Mouse (Mus musculus): ENCODE data around the gene Gba2. TPM values are rescaled to one million over a fixed set of nuclear protein-coding genes. Genes with fewer than 3 reads are reported as not detected.
"Not testable (repeated sequence)": the region's sequence is repeated elsewhere in the genome, so short reads cannot be mapped to it uniquely, and the experiment has no call there.

The Gba2 gene
- polyA plus RNA-seq (2017; shearing (Covaris generic)), result 10 to 100 TPM; 12.8 to 14.6 (median 14.2) TPM

- peak; percentile 90 for ATAC-seq
Measured at GRCm38 (mm10) chr4:43578376-43579204, at the start of gene Gba2, which contains the start of gene Rgp1. Gene Gba2, minus strand, starts transcription at chr4:43578873. Gene Rgp1, plus strand, starts transcription at chr4:43578715.

- no peak for ATAC-seq
Measured at GRCm38 (mm10) chr4:43620146-43620778, 41.6 kb upstream of the Gba2 start.

- no peak for ATAC-seq
Measured at GRCm38 (mm10) chr4:43613060-43613730, 34.5 kb upstream of the Gba2 start.

- no peak for ATAC-seq
Measured at GRCm38 (mm10) chr4:43612534-43612933, 33.9 kb upstream of the Gba2 start.

- no peak for ATAC-seq
Measured at GRCm38 (mm10) chr4:43604751-43605685, 26.3 kb upstream of the Gba2 start.

GRCm38 (mm10) chr4:43604099-43604498 lies 25.4 kb upstream of the Gba2 start:
- no peak for ATAC-seq

GRCm38 (mm10) chr4:43600195-43600934 lies 21.7 kb upstream of the Gba2 start:
- no peak for ATAC-seq

GRCm38 (mm10) chr4:43598650-43599380 lies 20.1 kb upstream of the Gba2 start:
- ATAC-seq, result no peak

GRCm38 (mm10) chr4:43598200-43598599 lies 19.5 kb upstream of the Gba2 start:
- ATAC-seq, result no peak

GRCm38 (mm10) chr4:43596597-43596996 lies 17.9 kb upstream of the Gba2 start:
- not testable (repeated sequence) for ATAC-seq

GRCm38 (mm10) chr4:43593453-43593852 lies 14.8 kb upstream of the Gba2 start:
- no peak for ATAC-seq

- ATAC-seq, result no peak
Measured at GRCm38 (mm10) chr4:43591961-43592360, 13.3 kb upstream of the Gba2 start.

GRCm38 (mm10) chr4:43591543-43591942 lies 12.9 kb upstream of the Gba2 start:
- ATAC-seq, result no peak

GRCm38 (mm10) chr4:43587681-43588080 lies 9.0 kb upstream of the Gba2 start:
- ATAC-seq, result no peak

- ATAC-seq, result no peak
Measured at GRCm38 (mm10) chr4:43586411-43586810, 7.7 kb upstream of the Gba2 start.

GRCm38 (mm10) chr4:43585682-43586081 lies 7.0 kb upstream of the Gba2 start:
- no peak for ATAC-seq

- no peak for ATAC-seq
Measured at GRCm38 (mm10) chr4:43584444-43585416, 6.1 kb upstream of the Gba2 start, which contains the start of gene Msmp. Gene Msmp, minus strand, starts transcription at chr4:43584494.

GRCm38 (mm10) chr4:43583421-43583820 lies 4.7 kb upstream of the Gba2 start:
- ATAC-seq, result no peak

- ATAC-seq, result no peak
Measured at GRCm38 (mm10) chr4:43582241-43582640, 3.6 kb upstream of the Gba2 start.

Measured in inflammation-experienced regulatory T-cells, adult 6 months (primary cell).